Mouse (Mus musculus) E14TG2a.4 (cell line): ENCODE data around the gene Eipr1.

Source experiments
- CTCF ChIP-seq: conservative IDR thresholded peaks from 2 replicates; pipeline ENCODE4 v1.5.1; 2014; ENCODE audit warnings: low read length
- NANOG ChIP-seq: IDR thresholded peaks from 2 replicates; pipeline ENCODE4 v1.6.1; 2014; ENCODE audit warnings: borderline replicate concordance, low read length, mixed read lengths

DNA sequence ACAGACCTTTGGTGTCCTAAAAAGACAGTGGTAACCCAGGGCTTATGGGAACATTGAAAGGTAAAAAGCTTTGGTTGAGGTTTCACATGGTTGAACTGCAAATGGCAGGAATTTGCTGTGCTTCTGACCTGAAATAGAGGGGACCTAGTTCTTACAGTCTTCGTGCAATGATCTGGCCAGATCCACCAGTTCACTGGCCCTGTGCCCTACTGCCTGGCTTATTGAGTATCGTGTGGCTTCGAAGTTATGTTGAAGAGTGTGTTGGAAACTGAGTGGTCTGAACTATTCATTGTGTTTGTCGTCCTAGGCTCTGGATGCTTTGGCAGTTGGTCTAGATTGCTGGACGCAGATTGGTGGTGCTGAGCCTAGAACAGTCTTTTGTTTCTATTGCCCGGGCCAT is 34.7 kb downstream of the Eipr1 start:
- TF ChIP-seq CTCF = no peak
- no peak for TF ChIP-seq NANOG
